Mouse (Mus musculus): ENCODE data around the gene Gpr137.
"Not testable (repeated sequence)": the region's sequence is repeated elsewhere in the genome, so short reads cannot be mapped to it uniquely, and the experiment has no call there.

Gpr137 gene

GRCm38 (mm10) chr19:6942249-6942691, at the start of gene Gpr137:
Gene Gpr137, minus strand, starts transcription at chr19:6942480.
- peak; percentile 97 for DNase-seq (ENCODE audit: low read depth, low spot score)

GRCm38 (mm10) chr19:6991166-6991565, 48.9 kb upstream of the Gpr137 start:
- DNase-seq (ENCODE audit: low read depth, low spot score): not testable (repeated sequence)

GRCm38 (mm10) chr19:6990712-6991111, 48.4 kb upstream of the Gpr137 start:
- DNase-seq (ENCODE audit: low read depth, low spot score): no peak

GRCm38 (mm10) chr19:6989251-6989650, 47.0 kb upstream of the Gpr137 start:
- DNase-seq (ENCODE audit: low read depth, low spot score): no peak

- peak; percentile 46 for DNase-seq (ENCODE audit: low read depth, low spot score)
These were observed 45.6 kb upstream of the Gpr137 start for GRCm38 (mm10) chr19:6987904-6988285.

GRCm38 (mm10) chr19:6987061-6987903, 45.0 kb upstream of the Gpr137 start, which contains the start of gene Vegfb:
Gene Vegfb, minus strand, starts transcription at chr19:6987651.
- DNase-seq (ENCODE audit: low read depth, low spot score): peak; percentile 67

GRCm38 (mm10) chr19:6985951-6986708, 43.9 kb upstream of the Gpr137 start:
- DNase-seq (ENCODE audit: low read depth, low spot score): no peak

GRCm38 (mm10) chr19:6985300-6985699, 43.0 kb upstream of the Gpr137 start:
- DNase-seq (ENCODE audit: low read depth, low spot score): no peak

GRCm38 (mm10) chr19:6983621-6984020, 41.3 kb upstream of the Gpr137 start:
- DNase-seq (ENCODE audit: low read depth, low spot score): no peak

- no peak for DNase-seq (ENCODE audit: low read depth, low spot score)
These were observed 39.2 kb upstream of the Gpr137 start for GRCm38 (mm10) chr19:6981465-6981864.

- peak; percentile 99 for DNase-seq (ENCODE audit: low read depth, low spot score)
These were observed 38.3 kb upstream of the Gpr137 start, which contains the start of gene Fkbp2 for GRCm38 (mm10) chr19:6980381-6981093. Gene Fkbp2, minus strand, starts transcription at chr19:6980501.

- peak; percentile 100 for DNase-seq (ENCODE audit: low read depth, low spot score)
These were observed 37.5 kb upstream of the Gpr137 start for GRCm38 (mm10) chr19:6979486-6980380.

- peak; percentile 65 for DNase-seq (ENCODE audit: low read depth, low spot score)
These were observed 36.8 kb upstream of the Gpr137 start for GRCm38 (mm10) chr19:6979001-6979479.

- no peak for DNase-seq (ENCODE audit: low read depth, low spot score)
These were observed 36.3 kb upstream of the Gpr137 start for GRCm38 (mm10) chr19:6978639-6978974.

- DNase-seq (ENCODE audit: low read depth, low spot score): peak; percentile 39
These were observed 35.7 kb upstream of the Gpr137 start for GRCm38 (mm10) chr19:6977759-6978638.

- peak; percentile 75 for DNase-seq (ENCODE audit: low read depth, low spot score)
These were observed 33.5 kb upstream of the Gpr137 start, which contains the start of gene Plcb3 for GRCm38 (mm10) chr19:6975537-6976521. Gene Plcb3, minus strand, starts transcription at chr19:6976470.

- DNase-seq (ENCODE audit: low read depth, low spot score): peak; percentile 71
These were observed 32.2 kb upstream of the Gpr137 start, which contains the start of gene Ppp1r14b for GRCm38 (mm10) chr19:6974211-6975205. Gene Ppp1r14b, plus strand, starts transcription at chr19:6974968.

Measured in brain, adult 2 months (tissue).